Mouse (Mus musculus): ENCODE measurements around the gene Myo16.

The Myo16 gene

DNA sequence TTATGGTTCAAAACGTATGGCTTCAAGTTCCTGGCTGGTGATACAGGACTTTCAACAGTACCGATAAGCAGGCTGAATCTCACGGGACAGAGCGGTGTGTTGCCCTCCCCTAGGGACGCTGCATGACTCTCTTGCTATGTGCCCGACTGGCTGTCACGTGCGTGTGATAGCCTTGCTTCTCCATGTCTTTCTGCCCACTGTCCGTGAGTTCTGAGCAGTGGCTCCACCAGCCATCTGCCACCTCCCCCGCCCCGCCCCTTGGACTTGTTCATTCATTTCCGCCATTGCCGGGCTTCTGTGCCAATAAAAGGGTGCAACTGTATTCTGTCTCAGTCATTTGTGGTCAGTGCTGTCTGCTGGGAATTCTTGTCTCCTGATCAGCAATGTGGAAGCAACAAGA lies 480.7 kb downstream of the Myo16 start:
- peak; percentile 3 to 22 for DNase-seq

DNA sequence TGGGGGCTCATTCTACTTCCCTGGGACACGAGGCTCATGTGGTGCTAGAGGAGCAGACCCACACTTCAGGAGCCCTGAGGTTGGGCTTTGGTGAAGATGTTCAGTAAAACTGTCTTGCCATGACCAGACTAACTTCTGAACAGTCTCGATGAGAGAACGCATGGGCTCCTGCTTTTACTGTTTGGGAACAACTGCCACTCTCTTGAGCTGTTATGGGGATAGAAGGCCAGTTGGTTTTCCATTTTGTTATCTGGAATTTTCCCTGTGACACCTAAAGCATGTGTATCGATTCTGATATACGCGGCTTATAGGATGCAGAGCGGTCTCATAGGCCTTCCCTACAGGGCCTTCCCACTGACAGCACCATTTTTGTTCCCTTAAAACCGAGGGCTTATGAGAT lies 485.2 kb downstream of the Myo16 start:
- no peak for DNase-seq

DNA sequence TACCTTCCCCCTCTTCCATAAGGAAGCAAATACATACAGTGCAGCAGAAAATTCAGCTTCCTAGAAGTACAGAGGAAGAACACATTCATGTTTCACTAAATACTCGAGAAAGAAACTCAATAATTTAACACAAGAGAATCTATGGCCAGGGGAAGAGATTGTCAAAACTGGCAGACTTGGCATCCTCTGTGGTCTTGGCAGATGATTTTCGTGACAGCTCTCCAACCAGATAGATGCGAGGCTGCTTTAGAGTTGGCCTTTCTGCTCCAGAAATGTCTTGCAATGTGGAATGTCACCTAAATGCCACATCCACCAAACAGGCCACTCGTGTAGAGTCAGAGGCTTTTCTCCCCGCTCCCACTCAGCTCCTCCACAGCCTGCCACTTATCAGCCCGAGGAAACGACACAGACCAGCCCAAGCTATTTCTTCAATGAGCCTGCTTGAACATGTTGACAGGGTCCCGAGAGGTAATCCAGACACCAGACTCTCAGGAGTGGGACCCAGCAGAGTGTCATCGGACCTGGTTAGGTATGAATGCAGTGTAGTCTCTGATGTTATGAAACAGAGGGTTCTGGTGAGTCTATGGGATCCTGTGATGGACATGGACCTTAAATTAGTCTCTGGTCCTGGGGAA lies 486.6 kb downstream of the Myo16 start:
- DNase-seq, result no peak

DNA sequence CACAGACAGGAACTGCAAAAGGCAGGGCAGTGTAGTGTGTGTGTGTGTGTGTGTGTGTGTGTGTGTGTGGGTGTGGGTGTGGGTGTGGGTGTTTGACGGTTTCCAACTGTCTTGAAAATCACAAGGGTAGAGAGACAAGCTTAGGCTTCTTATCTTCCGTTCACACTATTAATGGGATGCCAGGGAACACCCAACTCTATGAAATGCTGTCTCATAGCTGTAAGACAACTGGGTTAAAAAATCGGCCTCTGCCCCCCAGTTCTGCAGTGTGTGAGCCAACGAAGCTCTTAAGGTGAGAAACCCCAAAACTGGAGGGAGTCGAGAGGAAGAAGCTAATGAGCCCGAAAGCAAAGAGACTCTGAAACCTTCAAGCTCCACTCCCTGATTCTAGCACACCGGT lies 487.1 kb downstream of the Myo16 start:
- no peak for DNase-seq

DNA sequence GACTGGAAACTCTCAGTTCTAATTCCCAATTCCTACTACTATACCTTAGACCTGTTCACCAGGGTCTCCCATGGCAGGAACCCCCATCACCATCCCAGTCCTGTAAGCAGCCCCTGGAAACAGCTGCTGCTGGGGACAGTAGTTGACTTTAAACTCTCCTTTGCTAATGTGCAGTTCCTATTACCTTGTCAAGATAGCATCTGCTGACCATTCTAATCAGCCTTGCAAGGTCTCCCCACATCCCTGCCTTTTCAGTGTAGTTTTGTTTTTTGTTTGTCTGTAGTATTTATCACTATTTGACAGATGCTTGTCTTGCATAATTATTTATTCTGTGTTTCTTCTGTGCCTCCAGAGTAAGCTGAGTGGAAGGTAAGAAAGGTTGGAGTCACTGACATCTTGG lies 487.6 kb downstream of the Myo16 start:
- DNase-seq, result no peak

DNA sequence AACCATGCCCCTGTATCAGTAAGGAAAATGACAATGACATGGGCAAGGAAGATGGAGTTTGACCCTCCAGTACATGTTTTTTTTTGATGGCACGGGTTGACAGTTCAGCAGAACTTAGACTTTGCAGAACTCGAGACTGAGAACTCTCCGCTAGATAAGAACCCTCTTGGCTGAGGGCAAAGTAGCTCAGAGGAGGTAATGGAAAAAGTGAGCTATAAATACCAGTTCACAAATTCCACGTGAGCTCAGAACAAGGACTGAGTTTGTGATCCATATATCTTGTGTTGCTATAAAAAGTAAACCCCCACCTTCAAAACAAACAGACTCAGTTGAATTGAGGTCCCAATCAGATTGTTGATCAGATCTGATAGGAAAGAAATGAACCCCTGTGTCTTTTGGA lies 489.5 kb downstream of the Myo16 start:
- no peak for DNase-seq

DNA sequence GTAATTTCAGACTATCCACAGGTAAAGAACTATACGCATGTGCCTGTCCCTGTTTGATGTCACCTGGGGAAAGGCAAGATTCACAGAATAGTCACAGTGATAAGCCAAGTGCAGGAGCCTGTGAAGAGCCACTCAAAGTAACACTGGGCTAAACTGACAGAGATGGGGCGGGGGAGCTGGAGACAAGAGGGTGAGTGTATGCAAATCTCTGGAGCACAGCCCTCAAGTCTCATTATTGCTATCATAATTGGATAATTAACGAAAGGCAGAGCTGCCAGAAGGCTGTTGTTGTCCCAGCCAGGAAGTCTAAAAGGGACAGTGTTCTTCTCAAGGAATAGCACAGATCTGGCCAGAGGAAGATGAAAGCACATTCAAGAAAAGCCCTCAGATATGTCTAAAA lies 490.8 kb downstream of the Myo16 start:
- no peak for DNase-seq

DNA sequence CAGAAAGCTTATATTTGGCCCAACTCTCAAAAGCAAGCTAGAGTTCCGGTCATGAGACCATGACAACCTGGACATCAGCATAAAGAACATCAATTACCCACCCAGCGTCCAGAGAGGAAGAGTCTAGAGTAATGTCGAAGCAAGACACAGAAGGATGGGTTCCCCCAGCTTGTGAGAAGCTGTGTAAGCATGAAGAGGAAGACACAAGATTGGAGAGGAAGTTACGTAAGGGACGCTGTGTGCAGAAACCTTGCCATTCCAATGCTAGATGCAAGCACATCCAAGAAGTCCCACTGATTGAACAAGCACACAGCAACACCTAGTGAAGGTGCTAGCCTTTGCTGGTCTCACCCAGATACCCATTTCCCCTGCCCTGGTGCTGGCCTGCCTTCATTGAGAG lies 492.0 kb downstream of the Myo16 start:
- DNase-seq, result no peak

DNA sequence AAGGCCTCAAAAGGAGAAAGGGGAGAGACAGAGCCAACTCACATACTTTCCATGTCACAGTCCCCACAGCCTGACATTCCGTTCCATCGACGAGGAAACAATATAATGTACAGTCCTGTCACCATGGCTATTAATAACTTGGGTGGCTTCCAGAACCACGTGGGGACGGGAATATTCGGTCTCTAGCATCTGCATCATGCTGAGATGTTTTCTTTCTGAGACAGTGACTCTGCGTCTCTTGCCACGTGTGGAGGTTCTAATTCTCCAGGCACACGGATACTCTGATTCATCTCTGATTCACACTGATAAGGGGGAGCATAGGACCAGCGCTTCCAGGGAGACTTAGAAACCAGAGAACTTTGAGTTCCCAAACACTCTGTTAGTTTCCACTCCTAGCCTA lies 492.8 kb downstream of the Myo16 start:
- no peak for DNase-seq

DNA sequence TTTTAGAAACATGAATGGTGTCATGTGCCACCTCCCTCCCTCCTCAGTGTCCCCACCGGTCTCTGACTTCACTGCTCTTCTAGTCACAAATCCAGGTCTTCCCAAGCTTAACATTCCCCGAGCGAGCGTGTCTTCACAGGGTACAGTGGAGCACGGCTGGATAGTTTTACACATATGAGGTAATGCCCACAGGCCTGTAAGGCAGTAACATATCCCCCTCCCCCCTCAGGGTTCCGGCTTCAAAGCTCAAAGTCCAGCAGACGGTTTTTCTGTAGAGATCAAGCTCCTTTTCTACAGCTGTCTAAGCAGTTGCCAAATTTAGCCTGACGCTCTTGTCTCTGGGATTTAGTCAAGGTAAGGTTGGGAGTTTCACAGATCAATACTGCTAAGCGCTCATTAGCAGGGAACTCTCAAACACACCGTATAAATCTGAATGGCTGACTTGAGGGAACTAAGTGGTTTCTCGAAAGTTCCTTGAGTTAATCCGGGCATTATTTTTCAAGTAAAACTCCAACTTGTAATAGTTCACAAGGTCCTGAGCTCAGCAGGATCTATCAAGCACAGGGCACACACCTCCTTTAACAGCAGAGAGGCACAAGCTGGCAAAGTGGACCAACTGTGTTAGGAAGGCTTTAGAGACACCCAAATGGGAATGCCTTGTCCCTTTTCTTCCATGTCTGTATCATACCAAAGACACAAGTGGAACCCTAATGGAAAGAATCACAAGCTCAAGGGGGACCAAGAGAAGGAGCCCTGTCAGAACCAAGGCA lies 498.0 kb downstream of the Myo16 start:
- no peak for DNase-seq

DNA sequence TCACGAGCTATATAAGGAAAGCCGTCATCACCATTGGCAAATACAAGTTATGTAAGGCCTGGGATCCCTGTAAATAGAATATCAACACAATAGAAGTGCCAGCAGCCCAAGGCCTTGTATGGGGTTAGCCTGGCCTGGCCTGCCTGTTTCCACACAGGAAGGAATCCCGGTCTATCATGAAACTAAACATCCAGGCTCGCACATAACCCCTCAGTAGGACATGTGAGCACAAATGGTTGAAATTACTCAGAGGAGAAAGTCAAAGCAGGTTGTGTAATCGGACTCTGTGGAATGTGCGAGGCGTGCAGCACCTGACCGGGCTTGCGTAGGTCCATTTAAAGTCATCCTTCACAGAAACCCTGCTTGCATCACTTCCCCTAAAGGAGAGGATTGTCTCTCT lies 499.6 kb downstream of the Myo16 start:
- DNase-seq, result no peak

DNA sequence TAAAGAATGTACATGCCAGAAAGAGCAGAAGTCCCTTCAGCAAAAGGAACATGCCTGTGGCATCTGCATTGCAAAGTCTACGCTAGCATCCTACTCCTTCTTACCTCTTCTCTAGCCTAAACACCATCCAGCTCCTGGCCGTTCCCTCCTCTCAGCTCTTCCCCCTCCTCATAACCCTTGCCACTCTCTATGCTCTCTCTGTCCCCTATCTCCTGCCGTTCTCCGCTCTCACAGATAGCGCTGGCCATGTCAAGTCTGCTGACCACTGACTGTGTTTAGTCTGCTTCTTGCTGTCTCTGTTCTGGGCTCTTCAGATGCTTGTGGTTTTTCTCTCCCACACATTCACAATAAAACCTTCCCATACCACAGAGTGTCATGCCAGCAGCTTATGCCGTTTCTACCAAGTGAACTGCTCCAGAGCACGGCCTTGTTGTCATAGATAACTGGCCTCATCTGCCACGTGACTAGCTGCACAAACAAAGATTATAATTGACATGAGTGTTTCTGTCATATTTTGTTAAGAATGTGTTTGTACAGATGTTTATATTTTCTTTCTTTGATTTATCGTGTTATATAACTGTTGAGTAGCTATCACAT lies 501.3 kb downstream of the Myo16 start:
- DNase-seq, result no peak

DNA sequence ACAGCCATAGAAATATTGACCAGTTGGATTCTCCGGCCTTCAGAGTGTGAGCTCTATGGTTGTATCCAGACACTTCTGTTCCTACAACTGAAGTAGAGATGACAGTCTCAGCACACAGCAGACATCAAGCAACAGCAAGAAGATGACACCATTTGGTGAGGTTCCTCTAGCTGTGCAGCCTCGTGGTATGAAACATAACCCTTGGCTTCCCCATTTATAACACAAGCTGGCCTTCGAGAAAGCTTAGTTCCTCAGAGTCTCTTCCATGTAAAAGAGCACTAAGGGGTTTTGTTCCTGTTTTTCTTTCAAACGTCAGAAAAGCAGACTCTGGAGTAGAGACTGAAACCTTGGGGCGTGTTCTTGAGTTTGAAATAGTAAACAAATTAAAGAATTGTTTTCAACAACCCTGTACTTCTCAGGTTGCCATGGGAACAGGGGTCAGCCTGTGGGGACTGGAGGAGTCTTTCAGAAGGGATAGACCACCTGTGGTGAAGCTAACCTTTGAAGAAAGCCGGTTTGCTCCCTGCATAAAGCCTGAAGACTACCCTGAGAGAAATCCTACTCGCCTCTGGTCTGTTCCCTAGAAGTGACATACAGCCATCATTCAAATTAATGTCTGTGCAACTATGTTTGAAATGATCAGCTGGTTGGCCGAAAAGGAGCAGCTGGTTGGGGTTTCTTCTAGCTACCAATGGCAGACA lies 510.2 kb downstream of the Myo16 start:
- no peak for DNase-seq

DNA sequence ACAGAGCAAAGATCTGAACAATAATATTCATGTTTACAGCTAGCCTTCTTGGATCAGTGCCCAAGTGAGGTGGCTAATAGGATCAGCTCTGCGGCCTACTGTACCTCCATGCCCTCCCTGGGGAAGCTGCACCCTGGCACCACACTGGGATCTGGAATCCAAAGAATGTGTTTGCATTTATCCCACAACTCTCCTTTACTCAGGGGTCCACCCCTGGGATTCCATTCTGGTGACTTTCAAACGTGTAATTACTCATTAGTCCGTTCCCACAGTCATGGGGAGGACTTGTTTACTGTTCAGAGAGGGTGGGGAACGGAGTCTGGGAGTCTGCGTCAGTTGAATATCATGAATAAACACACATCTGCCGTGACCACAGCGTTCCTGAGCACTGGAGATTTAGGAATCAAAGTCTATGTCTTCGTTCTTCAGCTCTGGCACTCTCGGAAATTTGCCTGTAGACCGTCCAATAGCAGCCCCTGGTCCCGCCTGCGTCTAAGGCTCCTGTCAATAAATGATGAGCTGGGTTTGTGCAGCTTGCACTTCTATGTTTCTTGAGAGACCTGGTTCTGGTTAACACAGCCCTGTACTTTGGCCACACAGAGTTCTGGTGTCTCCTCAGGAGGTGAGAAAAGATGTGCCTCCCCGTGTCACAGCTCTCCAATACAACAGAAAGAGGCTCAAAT lies 511.3 kb downstream of the Myo16 start:
- DNase-seq, result no peak

DNA sequence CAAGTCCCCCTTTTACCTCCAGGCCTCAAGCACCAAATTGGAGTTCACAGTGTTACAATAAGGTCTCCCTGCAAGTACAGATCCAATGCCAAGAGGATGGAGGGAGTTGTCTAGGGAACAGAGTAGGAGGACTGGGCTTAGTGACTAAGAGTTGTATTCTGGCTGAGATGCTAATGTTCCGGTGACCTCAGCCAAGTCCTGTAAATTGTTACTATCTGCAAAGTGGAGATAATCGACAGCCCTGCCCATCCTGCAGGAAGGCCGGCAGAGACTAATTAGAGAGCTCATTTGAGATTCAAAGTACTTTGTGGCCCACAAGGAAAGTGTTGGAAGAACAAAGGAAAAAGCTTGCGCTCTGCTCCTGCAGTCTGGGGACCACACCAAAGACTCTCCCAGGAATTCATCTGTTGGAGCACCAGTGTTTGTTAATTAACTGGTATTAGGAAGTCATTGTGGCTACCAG lies 512.1 kb downstream of the Myo16 start:
- no peak for DNase-seq

DNA sequence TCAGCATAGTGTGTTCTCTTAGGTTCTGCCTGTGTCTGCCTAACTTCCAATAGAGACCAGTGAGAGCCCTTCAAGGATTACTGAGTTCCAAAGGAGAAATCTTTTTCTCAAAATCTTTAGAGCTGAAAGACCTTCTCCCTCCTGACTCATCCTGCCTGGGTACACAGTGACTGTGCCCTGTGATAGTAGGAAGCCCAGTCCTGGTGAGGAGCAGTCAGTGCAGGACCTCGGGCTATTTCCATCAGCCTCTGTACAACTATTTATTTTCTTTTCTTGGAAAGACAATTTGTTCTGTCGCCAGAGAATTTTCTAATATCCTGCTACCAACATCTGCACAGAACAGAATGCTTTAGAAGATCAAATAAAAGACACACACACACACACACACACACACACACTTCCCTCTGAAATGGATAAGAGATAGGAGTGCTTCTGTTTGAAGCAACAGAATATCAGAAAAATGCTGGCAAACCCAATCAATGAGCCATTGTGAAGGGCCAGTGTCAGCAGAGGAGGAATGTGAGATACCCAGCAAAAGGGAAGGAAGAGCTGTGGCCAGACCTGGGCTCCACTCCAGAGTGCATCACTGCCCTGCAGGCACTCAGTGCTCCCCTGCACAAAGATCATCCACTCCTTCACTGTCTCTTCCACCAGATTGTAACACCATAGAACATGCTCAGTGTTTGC lies 518.3 kb downstream of the Myo16 start:
- DNase-seq, result no peak

DNA sequence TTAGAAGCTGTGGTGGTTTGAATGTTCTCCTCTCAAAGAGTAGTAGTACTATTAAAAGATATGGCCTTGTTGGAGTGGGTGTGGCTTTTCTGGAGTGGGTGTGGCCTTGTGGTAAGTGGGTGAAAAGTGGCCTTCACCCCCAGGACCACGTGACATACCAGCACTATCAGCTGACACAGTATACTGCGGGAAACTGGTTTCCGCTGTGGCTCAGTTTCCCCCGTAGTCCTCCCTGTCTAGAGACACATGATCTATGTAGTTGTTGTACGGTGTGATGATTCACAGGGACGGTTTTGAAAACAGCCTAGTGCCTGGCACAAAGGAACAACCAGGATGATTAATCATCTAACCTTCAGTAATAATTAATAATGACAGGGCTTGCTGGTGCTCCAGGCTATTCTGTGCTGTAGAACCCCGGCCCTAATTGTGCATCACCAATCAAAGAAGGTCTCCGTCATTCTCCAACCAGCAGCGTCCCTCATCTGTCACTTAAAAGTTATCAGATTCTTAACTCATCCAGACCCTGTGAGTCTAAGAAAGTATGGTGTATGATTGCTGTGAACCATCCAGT lies 524.2 kb downstream of the Myo16 start:
- no peak for DNase-seq

DNA sequence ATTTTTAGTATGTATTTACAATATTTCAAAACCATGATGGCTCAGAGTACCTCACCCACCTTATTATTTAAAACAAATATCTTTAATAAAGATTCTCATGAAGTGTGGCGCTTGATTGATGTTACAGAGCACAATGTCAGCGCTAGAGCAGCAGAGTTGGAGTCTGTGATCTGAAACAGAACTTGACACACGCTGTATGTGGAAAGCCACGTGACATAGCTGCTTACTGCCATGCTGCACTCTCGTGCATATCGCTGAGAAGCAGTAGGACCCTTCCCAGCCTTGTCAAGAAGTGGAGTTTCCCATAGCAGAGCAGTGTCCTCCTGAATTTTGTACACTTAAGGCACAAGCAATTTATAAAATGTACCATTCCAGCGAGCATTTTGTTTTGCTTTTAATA lies 528.2 kb downstream of the Myo16 start:
- DNase-seq, result no peak

DNA sequence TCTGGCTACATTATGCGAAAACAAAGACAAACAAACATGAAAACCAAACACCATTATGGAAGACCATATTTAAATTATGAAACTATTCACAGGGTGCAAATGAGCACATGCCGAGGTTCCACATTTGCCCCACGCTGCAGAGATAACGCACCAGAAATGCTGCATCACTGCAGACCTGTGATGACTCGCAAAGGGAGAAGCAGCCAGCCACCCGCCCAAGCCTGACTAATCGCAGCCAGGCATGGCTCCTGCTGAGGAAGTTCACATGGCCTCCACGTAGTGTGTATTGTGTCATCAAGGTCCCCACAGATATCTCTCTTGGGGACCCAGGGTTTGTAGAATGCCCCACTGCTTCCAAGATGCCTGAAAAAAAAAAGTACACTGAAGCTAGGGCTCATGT lies 529.4 kb downstream of the Myo16 start:
- DNase-seq, result no peak
